Mouse (Mus musculus): ENCODE data around the gene Krtap27-1. TPM values are rescaled to one million over a fixed set of nuclear protein-coding genes. Genes with fewer than 3 reads are reported as not detected.

The Krtap27-1 gene
- polyA plus RNA-seq, 1 experiment: not detected

Other genes starting within 250 kb of the Krtap27-1 start
- not detected in 2 replicates for gene Cldn17, start 164.7 kb downstream of the Krtap27-1 start, polyA plus RNA-seq (2012; rRNA removed)
- gene Cldn8, start 108.5 kb downstream of the Krtap27-1 start, polyA plus RNA-seq (2012; rRNA removed): 40.6 and 42.3 TPM in 2 replicates
- not detected in 2 replicates for gene Krtap24-1, start 59.4 kb downstream of the Krtap27-1 start, polyA plus RNA-seq (2012; rRNA removed)
- not detected in 2 replicates for gene 2310079G19Rik, start 44.0 kb downstream of the Krtap27-1 start, polyA plus RNA-seq (2012; rRNA removed)
- not detected in 2 replicates for gene Krtap26-1, start 23.9 kb downstream of the Krtap27-1 start, polyA plus RNA-seq (2012; rRNA removed)
- gene 2310061N02Rik, start 36.3 kb upstream of the Krtap27-1 start, polyA plus RNA-seq (2012; rRNA removed): not detected in 2 replicates
- not detected in 2 replicates for gene Krtap13-1, start 57.2 kb upstream of the Krtap27-1 start, polyA plus RNA-seq (2012; rRNA removed)
- gene Krtap13, start 80.0 kb upstream of the Krtap27-1 start, polyA plus RNA-seq (2012; rRNA removed): not detected in 2 replicates
- not detected in 2 replicates for gene 2310034C09Rik, start 87.2 kb upstream of the Krtap27-1 start, polyA plus RNA-seq (2012; rRNA removed)
- gene 2310057N15Rik, start 102.5 kb upstream of the Krtap27-1 start, polyA plus RNA-seq (2012; rRNA removed): not detected in 2 replicates
- gene Gm5965, start 106.2 kb upstream of the Krtap27-1 start, polyA plus RNA-seq (2012; rRNA removed): not detected in 2 replicates
- gene Gm20741, start 140.5 kb upstream of the Krtap27-1 start, polyA plus RNA-seq (2012; rRNA removed): not detected in 2 replicates
- not detected in 2 replicates for gene Krtap15, start 148.5 kb upstream of the Krtap27-1 start, polyA plus RNA-seq (2012; rRNA removed)
- gene Krtap14, start 154.5 kb upstream of the Krtap27-1 start, polyA plus RNA-seq (2012; rRNA removed): not detected in 2 replicates
- not detected in 2 replicates for gene Krtap19-1, start 197.7 kb upstream of the Krtap27-1 start, polyA plus RNA-seq (2012; rRNA removed)
- not detected in 2 replicates for gene Krtap19-2, start 202.6 kb upstream of the Krtap27-1 start, polyA plus RNA-seq (2012; rRNA removed)
- not detected in 2 replicates for gene Krtap19-3, start 206.4 kb upstream of the Krtap27-1 start, polyA plus RNA-seq (2012; rRNA removed)
- gene Krtap19-4, start 213.4 kb upstream of the Krtap27-1 start, polyA plus RNA-seq (2012; rRNA removed): not detected in 2 replicates
- gene Krtap19-5, start 224.8 kb upstream of the Krtap27-1 start, polyA plus RNA-seq (2012; rRNA removed): not detected in 2 replicates

Data from gonadal fat pad, adult 2 months (tissue).